Mouse (Mus musculus) hindbrain, embryonic 15.5 days (tissue): Measurements from ENCODE around the gene Prph. TPM values are rescaled to one million over a fixed set of nuclear protein-coding genes. Genes with fewer than 3 reads are reported as not detected.
A peak's percentile ranks its signal among the peaks of the same experiment; 100 is the strongest.

Experiments used
- ATAC-seq: fragments of 200-750 bp; cut with Nextera tagmentation; 2 replicates; pipeline ENCODE4 v1.8.0; 2017; ENCODE audit warnings: low read depth, moderate number of reproducible peaks, moderate TSS enrichment; ENCODE audit not compliant: low FRiP score
- H3K27ac ChIP-seq: fragments of 300-500 bp; sonication (generic); replicated peaks from 2 replicates; pipeline ENCODE4 v1.5.1; 2015; ENCODE audit warnings: mild to moderate bottlenecking, inconsistent platforms
- H3K27me3 ChIP-seq: fragments of 300-500 bp; sonication (generic); 2 replicates; pipeline ENCODE4 v1.6.1; 2015; ENCODE audit warnings: control low read depth, inconsistent platforms
- H3K36me3 ChIP-seq: fragments of 300-500 bp; sonication (generic); 2 replicates; pipeline ENCODE4 v1.6.1; 2015; ENCODE audit warnings: control low read depth, inconsistent platforms
- H3K4me1 ChIP-seq: fragments of 300-500 bp; sonication (generic); replicated peaks from 2 replicates; pipeline ENCODE4 v1.6.1; 2015; ENCODE audit warnings: control low read depth, inconsistent platforms
- H3K4me2 ChIP-seq: fragments of 300-500 bp; sonication (generic); 2 replicates; pipeline ENCODE4 v1.6.1; 2015; ENCODE audit warnings: moderate library complexity, mild to moderate bottlenecking, inconsistent platforms
- H3K4me3 ChIP-seq: fragments of 300-500 bp; sonication (generic); 2 replicates; pipeline ENCODE4 v1.5.1; 2015; ENCODE audit warnings: mild to moderate bottlenecking, inconsistent platforms
- H3K9ac ChIP-seq: fragments of 300-500 bp; sonication (generic); 2 replicates; pipeline ENCODE4 v1.6.1; 2015; ENCODE audit warnings: inconsistent platforms
- H3K9me3 ChIP-seq: fragments of 300-500 bp; sonication (generic); 2 replicates; pipeline ENCODE4 v1.6.1; 2016; ENCODE audit warnings: control low read depth, inconsistent platforms
- WGBS: fragments of 180-500 bp; shearing (Covaris S2); methylation state at CpG from one replicate; pipeline ENCODE4 v1.1.7; 2015; 5-methylcytosine and 5-hydroxymethylcytosine counted together
- microRNA-seq: library from miRNA; unstranded; fragments of <30 nt; microRNA quantifications from one replicate; pipeline ENCODE4, GENCODE M21; 2016
- polyA plus RNA-seq: library from polyadenylated mRNA; unstranded; fragments of >200 nt; fragmentation: Nextera tagmentation; extraction: Ambion mirVana; gene quantifications from 2 replicates; pipeline ENCODE4 v1.2.1, GENCODE M21; 2015

Prph gene
- polyA plus RNA-seq, 1 experiment from 2014 or later: 57.5 TPM

DNA sequence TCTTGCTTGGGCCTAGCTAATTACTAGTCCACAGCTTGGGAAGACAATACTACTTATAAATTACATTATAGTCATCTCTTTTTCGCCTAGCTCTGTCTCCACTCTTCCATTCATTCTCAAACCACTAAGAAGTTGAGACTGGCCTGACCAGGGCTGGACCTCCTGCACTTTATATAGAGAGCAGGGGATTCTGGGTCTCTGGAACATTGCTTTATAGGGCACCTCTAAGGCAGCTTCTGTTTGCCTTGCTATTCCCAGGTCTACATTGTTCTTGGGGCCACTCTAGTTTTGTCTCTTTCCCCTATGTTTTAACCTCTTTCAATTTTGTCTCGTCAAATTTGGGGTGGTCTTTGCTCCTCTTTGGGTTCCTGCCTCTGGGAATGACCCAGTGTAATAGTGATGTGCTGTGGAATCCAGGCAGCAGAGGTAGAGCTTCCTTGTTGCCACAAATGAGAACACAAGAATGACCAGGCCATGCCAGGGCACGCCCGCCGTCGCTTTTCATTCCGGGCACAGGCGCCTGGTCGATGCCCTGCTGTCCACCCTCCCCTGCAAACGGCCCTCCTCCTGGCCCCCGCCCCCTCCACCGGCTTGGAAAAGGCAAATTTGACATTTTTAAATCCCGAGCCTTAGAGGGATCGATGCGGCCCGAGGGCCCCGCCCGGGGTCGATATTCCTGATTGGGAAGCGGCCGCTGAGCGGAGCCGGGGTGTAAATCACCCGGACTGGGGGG, 41.3 kb downstream of the Prph start:
- ATAC-seq: no peak
- Histone ChIP-seq H3K9me3 (no peaks in the 10 kb centered on the region), H3K4me2 (peak overlapping the region; percentile 76), H3K27me3 (peaks cover 54% of the 10 kb centered on the region), H3K4me1 (peaks cover 54% of the 10 kb centered on the region), H3K4me3 (peak overlapping the region; percentile 38), H3K36me3 (no peaks in the 10 kb centered on the region), H3K9ac (peak overlapping the region; percentile 25; the same call in 1 of the 2 replicates), H3K27ac (no peak overlapping the region)
- WGBS: 6% methylated on average over 24 of the region's 24 CpGs

DNA sequence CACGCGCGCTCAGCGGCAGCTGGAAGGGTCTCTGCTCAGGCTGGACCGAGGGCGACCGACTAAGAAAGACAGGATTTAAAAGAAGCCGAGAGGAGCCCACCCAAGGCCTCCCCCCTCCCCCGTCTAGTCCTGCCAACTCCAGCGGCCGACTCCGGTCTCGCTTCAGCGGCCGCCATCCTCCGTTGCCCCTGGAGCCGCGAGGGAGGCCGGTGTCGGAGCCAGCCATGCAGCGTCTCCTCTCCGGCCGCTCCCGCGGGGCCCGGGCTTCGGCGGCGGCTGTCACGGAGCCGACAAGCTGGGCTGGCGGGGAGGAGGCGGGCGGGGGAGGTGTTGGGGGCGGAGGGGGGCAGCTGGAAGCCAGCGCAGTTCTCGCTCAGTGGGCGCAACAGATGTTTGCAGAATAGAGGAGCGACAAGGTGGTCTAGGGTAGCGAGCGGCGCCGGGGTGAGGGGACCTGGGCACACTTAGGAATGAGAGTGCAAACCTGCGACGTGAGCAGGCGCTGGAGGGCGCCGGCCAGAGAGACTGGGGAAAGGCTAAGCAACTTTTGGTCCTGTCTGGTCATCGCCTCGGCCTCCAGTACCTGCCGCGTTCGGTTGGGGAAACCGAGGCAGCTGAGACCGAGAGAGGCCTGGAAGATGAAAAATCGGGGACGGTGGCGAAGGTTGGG, 42.0 kb downstream of the Prph start:
- peak overlapping the region; percentile 38 for H3K4me3 ChIP-seq
- no peaks in the 10 kb centered on the region for H3K9me3 ChIP-seq
- peak overlapping the region; percentile 25 for H3K9ac ChIP-seq
- H3K27ac ChIP-seq: no peak overlapping the region
- peaks cover 54% of the 10 kb centered on the region for H3K4me1 ChIP-seq
- ATAC-seq: no peak
- under 1% methylated on average over 50 of the region's 58 CpGs for WGBS
- peak overlapping the region; percentile 76 for H3K4me2 ChIP-seq
- peaks cover 54% of the 10 kb centered on the region for H3K27me3 ChIP-seq
- no peaks in the 10 kb centered on the region for H3K36me3 ChIP-seq

DNA sequence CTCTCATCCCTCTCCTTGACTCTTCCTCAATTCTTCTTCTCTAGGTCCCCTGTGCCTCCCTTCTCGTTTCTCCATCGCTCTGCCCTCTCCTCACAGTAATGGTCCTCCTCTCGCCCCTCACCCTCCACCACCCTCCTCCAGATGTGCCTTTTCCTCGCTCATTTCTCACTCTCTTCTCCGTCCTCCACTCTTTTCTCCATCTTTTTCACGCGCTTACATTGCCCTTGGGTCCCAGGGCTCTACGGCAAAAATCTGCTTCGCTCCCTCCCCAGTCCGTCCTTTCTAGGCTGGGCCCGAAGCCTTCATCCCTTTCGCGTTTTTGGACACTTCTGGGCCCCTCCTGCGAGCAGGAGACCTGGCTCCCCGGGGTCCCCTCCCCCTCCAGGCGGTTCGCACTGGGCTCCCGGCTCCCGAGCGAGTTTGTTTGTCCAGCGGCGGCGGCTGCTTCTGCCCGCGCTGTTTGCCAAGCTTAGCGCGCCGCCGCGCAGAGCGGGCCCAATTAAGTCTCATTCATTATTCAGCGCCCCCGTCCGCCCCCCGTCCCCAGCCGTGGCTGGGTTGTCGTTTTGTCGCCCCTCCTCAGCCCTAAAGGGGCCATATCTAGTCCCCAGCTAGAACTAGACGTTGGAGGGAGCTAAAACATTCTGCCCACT, 43.0 kb downstream of the Prph start:
- H3K27me3 ChIP-seq: peaks cover 54% of the 10 kb centered on the region
- no peak overlapping the region for H3K27ac ChIP-seq
- ATAC-seq: no peak

DNA sequence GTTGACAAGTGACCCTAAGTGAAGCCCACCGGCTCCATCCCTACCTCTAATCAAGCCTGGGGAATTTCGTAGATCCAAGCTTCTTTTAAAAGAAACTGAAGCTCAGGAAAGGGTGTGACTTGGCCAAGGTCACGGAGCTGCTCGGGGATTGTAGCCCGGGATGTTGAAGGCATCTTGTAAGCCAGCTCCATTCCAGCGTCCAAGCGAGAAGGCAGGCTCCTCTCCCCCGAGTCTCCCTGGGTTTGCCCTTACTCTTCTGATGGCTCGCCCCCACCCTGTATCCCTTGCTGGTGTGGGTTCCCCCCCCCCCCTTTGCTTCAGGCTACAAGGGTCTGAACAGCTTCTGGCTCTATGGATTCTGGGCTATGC, 43.5 kb downstream of the Prph start:
- WGBS: 3% methylated on average over 9 of the region's 9 CpGs
- H3K9me3 ChIP-seq: no peaks in the 10 kb centered on the region
- H3K4me3 ChIP-seq: peak overlapping the region; percentile 38
- H3K9ac ChIP-seq: no peak overlapping the region
- peaks cover 54% of the 10 kb centered on the region for H3K27me3 ChIP-seq
- H3K4me2 ChIP-seq: peak overlapping the region; percentile 76
- no peaks in the 10 kb centered on the region for H3K36me3 ChIP-seq
- no peak for ATAC-seq
- peaks cover 49% of the 10 kb centered on the region for H3K4me1 ChIP-seq
- H3K27ac ChIP-seq: no peak overlapping the region

More for the DNA sequence above, 43.0 kb downstream of the Prph start:
- Histone ChIP-seq H3K4me3 (peak overlapping the region; percentile 38), H3K36me3 (no peaks in the 10 kb centered on the region), H3K4me1 (peaks cover 54% of the 10 kb centered on the region), H3K9ac (0 out of 2 replicates have a peak overlapping the region, but pooled peaks have one; percentile 1), H3K4me2 (peak overlapping the region; percentile 76), H3K9me3 (no peaks in the 10 kb centered on the region)
- WGBS: under 1% methylated on average over 39 of the region's 39 CpGs

DNA sequence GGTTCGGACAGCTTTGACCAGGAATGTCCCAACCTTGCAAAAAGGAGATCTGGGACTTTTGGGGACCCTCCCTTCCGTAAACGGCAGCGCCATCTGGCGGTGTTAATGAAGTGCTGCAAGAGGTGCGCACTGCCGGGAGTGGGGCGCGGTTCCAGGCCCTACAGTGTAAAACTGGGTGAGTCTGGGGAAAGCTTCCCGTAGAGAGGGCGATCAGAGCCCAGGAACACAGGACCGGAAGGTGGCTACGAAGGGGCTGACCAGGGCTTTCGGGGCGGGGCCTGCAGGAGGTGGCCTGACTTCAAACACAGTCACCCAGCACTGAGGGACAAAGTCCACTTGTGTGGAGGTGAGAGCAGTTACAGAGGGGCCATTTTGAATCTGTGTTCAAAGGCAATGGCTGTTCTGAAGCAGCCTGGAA, 44.2 kb downstream of the Prph start:
- 0 out of 2 replicates have a peak, but pooled peaks have one; percentile 43 for ATAC-seq
- no peaks in the 10 kb centered on the region for H3K9me3 ChIP-seq
- H3K27me3 ChIP-seq: peaks cover 54% of the 10 kb centered on the region
- H3K36me3 ChIP-seq: no peaks in the 10 kb centered on the region
- no peak overlapping the region for H3K27ac ChIP-seq
- peak overlapping the region; percentile 76 for H3K4me2 ChIP-seq
- peak overlapping the region; percentile 38 for H3K4me3 ChIP-seq
- under 1% methylated on average over 15 of the region's 15 CpGs for WGBS
- H3K4me1 ChIP-seq: peaks cover 44% of the 10 kb centered on the region
- no peak overlapping the region for H3K9ac ChIP-seq

DNA sequence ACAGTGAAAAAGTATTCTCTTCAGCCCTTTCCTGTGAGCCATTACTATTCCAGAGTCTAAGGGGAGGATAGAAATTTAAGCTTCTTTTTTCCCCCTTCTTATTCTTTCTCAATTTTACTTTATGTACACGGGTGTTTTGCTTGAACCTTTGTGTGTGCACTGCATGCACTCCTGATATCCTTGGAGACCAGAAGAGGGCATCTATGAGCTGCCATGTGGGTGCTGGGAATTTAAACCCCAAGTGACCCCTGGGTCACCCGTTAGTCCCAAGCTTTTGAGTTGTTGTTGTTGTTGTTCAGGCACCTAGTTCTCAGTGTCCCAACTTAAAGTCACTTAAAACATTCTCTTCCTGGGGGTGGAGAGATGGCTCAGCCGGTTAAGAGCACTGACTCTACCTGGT, 45.0 kb downstream of the Prph start:
- no peaks in the 10 kb centered on the region for H3K36me3 ChIP-seq
- H3K4me2 ChIP-seq: no peak overlapping the region
- no peak overlapping the region for H3K9ac ChIP-seq
- no peaks in the 10 kb centered on the region for H3K9me3 ChIP-seq
- no peak overlapping the region for H3K4me3 ChIP-seq
- H3K4me1 ChIP-seq: peaks cover 38% of the 10 kb centered on the region
- ATAC-seq: no peak
- no peak overlapping the region for H3K27ac ChIP-seq
- 51% methylated on average over 3 of the region's 3 CpGs for WGBS
- H3K27me3 ChIP-seq: peaks cover 53% of the 10 kb centered on the region

- no peak overlapping the region for H3K4me3 ChIP-seq
- no peak overlapping the region for H3K27ac ChIP-seq
- peaks cover 10% of the 10 kb centered on the region; the same call in 1 of the 2 replicates for H3K27me3 ChIP-seq
- H3K9me3 ChIP-seq: no peaks in the 10 kb centered on the region
- no peak overlapping the region for H3K9ac ChIP-seq
- no peaks in the 10 kb centered on the region for H3K4me1 ChIP-seq
- no peak overlapping the region for H3K4me2 ChIP-seq
- WGBS: 63% methylated on average over 7 of the region's 7 CpGs
- ATAC-seq: no peak
- H3K36me3 ChIP-seq: no peaks in the 10 kb centered on the region
Measured at GRCm38 (mm10) chr15:99105238-99105637, 50.3 kb downstream of the Prph start.

GRCm38 (mm10) chr15:99107866-99108265, 52.9 kb downstream of the Prph start:
- Histone ChIP-seq H3K9ac (no peak overlapping the region), H3K27ac (no peak overlapping the region), H3K4me2 (no peak overlapping the region), H3K9me3 (no peaks in the 10 kb centered on the region), H3K36me3 (no peaks in the 10 kb centered on the region), H3K4me3 (no peak overlapping the region), H3K4me1 (no peaks in the 10 kb centered on the region), H3K27me3 (no peaks in the 10 kb centered on the region)
- ATAC-seq: no peak
- 86% methylated on average over 3 of the region's 3 CpGs for WGBS

Small RNA genes within 50 kb of the gene (microRNA-seq; reads per million reads assigned to microRNA genes)
- not detected for gene Mir6960

Other genes starting within 250 kb of the Prph start
- 0.34 and 0.48 TPM in 2 replicates for gene Ddn, start 245.7 kb upstream of the Prph start, polyA plus RNA-seq
- gene Prkag1, start 223.7 kb upstream of the Prph start, polyA plus RNA-seq: 73.4 and 75.3 TPM in 2 replicates
- 10.6 and 11.4 TPM in 2 replicates for gene Kmt2d, start 184.0 kb upstream of the Prph start, polyA plus RNA-seq
- gene Rhebl1, start 160.6 kb upstream of the Prph start, polyA plus RNA-seq: 32.1 and 34.5 TPM in 2 replicates
- gene Dhh, start 156.6 kb upstream of the Prph start, polyA plus RNA-seq: 1.9 and 2.5 TPM in 2 replicates
- 26.8 and 29.3 TPM in 2 replicates for gene Lmbr1l, start 136.9 kb upstream of the Prph start, polyA plus RNA-seq
- gene Tuba1b, start 120.6 kb upstream of the Prph start, polyA plus RNA-seq: 1,411 and 1,419 TPM in 2 replicates
- not detected in 2 replicates for gene Gm49450, start 101.6 kb upstream of the Prph start, polyA plus RNA-seq
- 14,750 and 15,534 TPM in 2 replicates for gene Tuba1a, start 101.5 kb upstream of the Prph start, polyA plus RNA-seq
- 22.5 and 25.3 TPM in 2 replicates for gene Tuba1c, start 25.3 kb upstream of the Prph start, polyA plus RNA-seq
- gene Troap, start 19.4 kb downstream of the Prph start, polyA plus RNA-seq: 8.5 and 10.1 TPM in 2 replicates
- 6.4 and 7.8 TPM in 2 replicates for gene C1ql4, start 32.6 kb downstream of the Prph start, polyA plus RNA-seq
- gene Dnajc22, start 38.0 kb downstream of the Prph start, polyA plus RNA-seq: 1.1 and 1.3 TPM in 2 replicates
- gene Spats2, start 70.7 kb downstream of the Prph start, polyA plus RNA-seq: 32.3 and 34.9 TPM in 2 replicates
- 0.81 and 1.5 TPM in 2 replicates for gene Kcnh3, start 169.7 kb downstream of the Prph start, polyA plus RNA-seq
- gene Mcrs1, start 196.8 kb downstream of the Prph start, polyA plus RNA-seq: 203 and 209 TPM in 2 replicates
- 108 and 114 TPM in 2 replicates for gene Prpf40b, start 239.9 kb downstream of the Prph start, polyA plus RNA-seq
- 0.55 and 0.86 TPM in 2 replicates for gene Fam186b, start 240.7 kb downstream of the Prph start, polyA plus RNA-seq